Mouse (Mus musculus): ENCODE measurements around the gene Zmat1.
A peak's percentile ranks its signal among the peaks of the same experiment; 100 is the strongest.
"Not testable (repeated sequence)": the region's sequence is repeated elsewhere in the genome, so short reads cannot be mapped to it uniquely, and the experiment has no call there.

Gene Zmat1

GRCm38 (mm10) chrX:135008720-135009470, at the start of gene Zmat1:
Gene Zmat1 (minus strand): TSS chrX:135009209.
- DNase-seq (ENCODE audit: low read depth, low spot score): peak; percentile 77

GRCm38 (mm10) chrX:135053939-135054338, 44.9 kb upstream of the Zmat1 start:
- not testable (repeated sequence) for DNase-seq (ENCODE audit: low read depth, low spot score)

- peak; percentile 1 for DNase-seq (ENCODE audit: low read depth, low spot score)
Observed at GRCm38 (mm10) chrX:135035962-135036375, 27.0 kb upstream of the Zmat1 start.

- no peak for DNase-seq (ENCODE audit: low read depth, low spot score)
Observed at GRCm38 (mm10) chrX:135025135-135025534, 16.1 kb upstream of the Zmat1 start.

- DNase-seq (ENCODE audit: low read depth, low spot score): no peak
Observed at GRCm38 (mm10) chrX:135011381-135011780, 2.4 kb upstream of the Zmat1 start.

- DNase-seq (ENCODE audit: low read depth, low spot score): no peak
Observed at GRCm38 (mm10) chrX:135009471-135009815, 434 bp upstream of the Zmat1 start.

- no peak for DNase-seq (ENCODE audit: low read depth, low spot score)
Observed at GRCm38 (mm10) chrX:135008021-135008420, 988 bp downstream of the Zmat1 start.

- DNase-seq (ENCODE audit: low read depth, low spot score): no peak
Observed at GRCm38 (mm10) chrX:134964546-134964945, 44.5 kb downstream of the Zmat1 start, which contains the start of gene Nxf2. Gene Nxf2 (minus strand): TSS chrX:134964754.

- DNase-seq (ENCODE audit: low read depth, low spot score): peak; percentile 35
Observed at GRCm38 (mm10) chrX:134963305-134964094, 45.5 kb downstream of the Zmat1 start.

GRCm38 (mm10) chrX:134930361-134930760, 78.6 kb downstream of the Zmat1 start:
- no peak for DNase-seq (ENCODE audit: low read depth, low spot score)

GRCm38 (mm10) chrX:134929927-134930326, 79.1 kb downstream of the Zmat1 start:
- DNase-seq (ENCODE audit: low read depth, low spot score): no peak

- DNase-seq (ENCODE audit: low read depth, low spot score): peak; percentile 19
Observed at GRCm38 (mm10) chrX:134925058-134925457, 84.0 kb downstream of the Zmat1 start.

- DNase-seq (ENCODE audit: low read depth, low spot score): no peak
Observed at GRCm38 (mm10) chrX:134923675-134924424, 85.2 kb downstream of the Zmat1 start.

Measured in retina, postnatal 7 days (tissue).